8 mouse cellular contexts compared by ENCODE assay signal in the genomic region with DNA sequence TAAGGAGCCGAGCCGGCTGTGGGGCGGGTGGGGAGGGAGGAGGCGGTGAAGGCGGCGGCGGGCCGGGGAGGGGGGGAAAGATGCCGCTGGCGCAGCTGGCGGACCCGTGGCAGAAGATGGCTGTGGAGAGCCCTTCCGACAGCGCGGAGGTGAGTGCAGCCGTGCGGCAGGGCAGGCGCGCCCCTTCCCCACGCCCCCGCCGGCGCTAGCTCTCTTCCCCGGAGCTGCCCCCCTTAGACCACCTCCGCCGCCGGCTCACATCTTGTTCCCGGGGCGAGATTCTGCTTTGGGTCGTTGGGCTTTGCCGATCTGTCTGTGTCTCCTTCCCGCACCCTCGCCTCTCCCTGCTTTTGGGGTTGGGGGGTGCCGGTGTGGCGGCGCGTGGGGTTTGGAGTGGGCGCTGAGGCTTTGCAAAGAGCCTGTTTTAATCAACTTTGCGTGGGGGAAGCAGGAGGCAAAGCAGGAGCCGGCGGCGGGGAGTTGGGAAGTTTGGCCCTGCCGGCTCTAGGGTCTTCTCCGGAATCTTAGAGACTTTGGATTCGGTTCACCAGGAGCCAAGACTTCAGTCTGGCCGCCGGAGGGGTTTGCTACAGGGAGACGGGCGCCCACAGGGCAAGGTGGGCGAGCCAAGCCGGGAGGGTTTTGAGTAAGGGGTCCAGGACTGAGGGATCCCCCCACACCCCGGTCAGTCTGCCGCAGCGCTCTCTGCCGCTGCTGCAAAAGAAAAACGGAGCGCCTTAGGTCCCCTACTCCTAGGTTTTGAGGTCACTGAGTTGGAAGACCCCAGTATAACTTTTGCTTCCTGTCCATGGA. TPM values are rescaled to one million over a fixed set of nuclear protein-coding genes. Genes with fewer than 3 reads are reported as not detected.
A peak's percentile ranks its signal among the peaks of the same experiment; 100 is the strongest.
DNase-seq lines count a peak whose midpoint lies in the region; ATAC-seq and TF ChIP-seq lines count a peak whose summit lies in the region.

No protein-coding gene starts in this region.

- TF ChIP-seq RAD21 in MEL (IDR thresholded peaks at IDR 0.05; ENCODE audit: low read depth, low read length), result no peak

- H3K79me2 ChIP-seq in MEL (ENCODE audit: control insufficient read depth, insufficient read depth, low read length, poor library complexity), result peaks cover 16% of the 10 kb centered on the region

- DNase-seq in MEL (ENCODE audit: low read depth, low spot score), result peak; percentile 57
- DNase-seq in embryonic facial prominence, embryonic 10.5 days (ENCODE audit: low spot score), result peak; percentile 40
- peak; percentile 4 for DNase-seq in layer of hippocampus, adult 8-10 months (ENCODE audit: low spot score in 2 of 2)

- H3K27ac ChIP-seq in MEL (ENCODE audit: control insufficient read depth, low read depth, low read length), result peak overlapping the region; percentile 77
- peak overlapping the region; percentile 90 for H3K27ac ChIP-seq in embryonic facial prominence, embryonic 10.5 days (replicated peaks)
- peak overlapping the region; percentile 80 to 89 for H3K27ac ChIP-seq in heart, embryonic 14.5 days (replicated peaks in 1 of 2; ENCODE audit: control insufficient read depth in 1 of 2, insufficient read depth in 1 of 2, low read depth in 2 of 2, low read length in 2 of 2)
- peak overlapping the region; percentile 90 for H3K27ac ChIP-seq in midbrain, embryonic 13.5 days
- H3K27ac ChIP-seq in stomach, embryonic 14.5 days (ENCODE audit: low read length), result peak overlapping the region; percentile 82

- TF ChIP-seq CTCF in MEL (IDR thresholded peaks at IDR 0.05 in 2 of 3, conservative IDR thresholded peaks at IDR 0.05 in 1 of 3; ENCODE audit: control insufficient read depth in 1 of 3, insufficient read depth in 1 of 3, low read depth in 2 of 3, low read length in 3 of 3, poor library complexity in 1 of 3, severe bottlenecking in 1 of 3), result no peak

- peak overlapping the region; percentile 82 for H3K4me3 ChIP-seq in erythroblast, embryonic 14.5 days (replicated peaks)
- H3K4me3 ChIP-seq in MEL (ENCODE audit: control insufficient read depth in 1 of 2, insufficient read depth in 1 of 2, low read depth in 2 of 2, low read length in 2 of 2), result peak overlapping the region; percentile 82 to 100
- H3K4me3 ChIP-seq in embryonic facial prominence, embryonic 10.5 days, result peak overlapping the region; percentile 72
- H3K4me3 ChIP-seq in heart, embryonic 14.5 days (ENCODE audit: control insufficient read depth in 1 of 2, insufficient read depth in 1 of 2, low read depth in 1 of 2, low read length in 2 of 2), result peak overlapping the region; percentile 68 to 90
- peak overlapping the region; percentile 70 for H3K4me3 ChIP-seq in midbrain, embryonic 13.5 days (replicated peaks)
- peak overlapping the region; percentile 56 for H3K4me3 ChIP-seq in stomach, embryonic 14.5 days (ENCODE audit: low read depth, low read length)

- no peak for TF ChIP-seq POLR2A in MEL (IDR thresholded peaks at IDR 0.05; ENCODE audit: control insufficient read depth in 1 of 2, insufficient read depth in 1 of 2, low read depth in 1 of 2, low read length in 2 of 2, poor library complexity in 1 of 2)

- no peaks in the 10 kb centered on the region for H3K36me3 ChIP-seq in erythroblast, embryonic 14.5 days (ENCODE audit: control insufficient read depth)
- peaks cover 0 to 10% of the 10 kb centered on the region in 2 experiments; a peak in 2 of 4 replicates for H3K36me3 ChIP-seq in MEL (ENCODE audit: control insufficient read depth in 1 of 2, insufficient read depth in 2 of 2, low read length in 2 of 2)
- no peaks in the 10 kb centered on the region for H3K36me3 ChIP-seq in embryonic facial prominence, embryonic 10.5 days (replicated peaks)
- no peaks in the 10 kb centered on the region for H3K36me3 ChIP-seq in heart, embryonic 14.5 days (ENCODE audit: control insufficient read depth, insufficient read depth, low read length)
- H3K36me3 ChIP-seq in midbrain, embryonic 13.5 days, result no peaks in the 10 kb centered on the region
- H3K36me3 ChIP-seq in stomach, embryonic 14.5 days (ENCODE audit: control insufficient read depth, insufficient read depth, low read length), result no peaks in the 10 kb centered on the region

- ATAC-seq in erythroblast, adult 5-6 weeks (replicated peaks; ENCODE audit: low FRiP score, poor library complexity, severe bottlenecking), result no peak
- peak; percentile 3; the same call in 1 of the 2 replicates for ATAC-seq in heart, embryonic 14.5 days (ENCODE audit: insufficient number of reproducible peaks, insufficient read depth, low FRiP score, low read depth)
- ATAC-seq in midbrain, embryonic 13.5 days, result peak; percentile 72
- ATAC-seq in stomach, embryonic 14.5 days (ENCODE audit: insufficient number of reproducible peaks, insufficient read depth, low FRiP score, low read depth), result peak; percentile 25

- H3K9ac ChIP-seq in MEL (ENCODE audit: control insufficient read depth, low read depth, low read length, poor library complexity, severe bottlenecking), result peak overlapping the region; percentile 98
- H3K9ac ChIP-seq in heart, embryonic 14.5 days (ENCODE audit: low read length), result peak overlapping the region; percentile 79
- H3K9ac ChIP-seq in midbrain, embryonic 13.5 days (replicated peaks), result peak overlapping the region; percentile 76
- peak overlapping the region; percentile 57 for H3K9ac ChIP-seq in stomach, embryonic 14.5 days (replicated peaks; ENCODE audit: low read depth, low read length)

- H3K9me3 ChIP-seq in erythroblast, embryonic 14.5 days (ENCODE audit: control insufficient read depth, low read length), result peaks cover 9% of the 10 kb centered on the region
- H3K9me3 ChIP-seq in MEL (replicated peaks; ENCODE audit: insufficient read depth, low read length), result no peaks in the 10 kb centered on the region
- no peaks in the 10 kb centered on the region for H3K9me3 ChIP-seq in embryonic facial prominence, embryonic 10.5 days
- no peaks in the 10 kb centered on the region for H3K9me3 ChIP-seq in heart, embryonic 14.5 days (ENCODE audit: control insufficient read depth, low read length)
- no peaks in the 10 kb centered on the region for H3K9me3 ChIP-seq in midbrain, embryonic 13.5 days
- H3K9me3 ChIP-seq in stomach, embryonic 14.5 days (ENCODE audit: control insufficient read depth, low read depth, low read length), result no peaks in the 10 kb centered on the region

- 13% methylated on average over 54 of the region's 57 CpGs for WGBS in embryonic facial prominence, embryonic 10.5 days
- WGBS in heart, embryonic 14.5 days, result 13% methylated on average over 32 of the region's 57 CpGs
- 28% methylated on average over 40 of the region's 57 CpGs for WGBS in midbrain, embryonic 13.5 days
- WGBS in stomach, embryonic 14.5 days, result 13% methylated on average over 48 of the region's 57 CpGs

- no peak for TF ChIP-seq EP300 in MEL (IDR thresholded peaks at IDR 0.05; ENCODE audit: low read depth in 1 of 2, low read length in 2 of 2)

- H3K4me2 ChIP-seq in heart, embryonic 14.5 days (ENCODE audit: low read length), result peak overlapping the region; percentile 64
- H3K4me2 ChIP-seq in midbrain, embryonic 13.5 days (replicated peaks), result peak overlapping the region; percentile 66
- H3K4me2 ChIP-seq in stomach, embryonic 14.5 days (replicated peaks; ENCODE audit: low read depth, low read length), result peak overlapping the region; percentile 46

- H3K4me1 ChIP-seq in erythroblast, embryonic 14.5 days (ENCODE audit: control insufficient read depth), result peaks cover 23% of the 10 kb centered on the region
- H3K4me1 ChIP-seq in MEL (ENCODE audit: control insufficient read depth in 1 of 2, insufficient read depth in 2 of 2, low read length in 2 of 2), result peaks cover 0 to 18% of the 10 kb centered on the region in 2 experiments; a peak in 3 of 4 replicates
- H3K4me1 ChIP-seq in embryonic facial prominence, embryonic 10.5 days, result peaks cover 5% of the 10 kb centered on the region
- 0 out of 4 replicates have a peak, but pooled peaks cover 0 to 4% of the 10 kb centered on the region in 2 experiments for H3K4me1 ChIP-seq in heart, embryonic 14.5 days (ENCODE audit: control insufficient read depth in 2 of 2, insufficient read depth in 2 of 2, low read length in 2 of 2)
- H3K4me1 ChIP-seq in midbrain, embryonic 13.5 days (replicated peaks), result no peaks in the 10 kb centered on the region
- no peaks in the 10 kb centered on the region for H3K4me1 ChIP-seq in stomach, embryonic 14.5 days (ENCODE audit: control insufficient read depth, insufficient read depth, low read length)

- peaks cover 12% of the 10 kb centered on the region for H3K27me3 ChIP-seq in erythroblast, embryonic 14.5 days (ENCODE audit: control insufficient read depth)
- H3K27me3 ChIP-seq in MEL (ENCODE audit: control insufficient read depth in 1 of 2, insufficient read depth in 2 of 2, low read length in 2 of 2), result peaks cover 0 to 4% of the 10 kb centered on the region in 2 experiments; a peak in 3 of 4 replicates
- H3K27me3 ChIP-seq in embryonic facial prominence, embryonic 10.5 days (replicated peaks; ENCODE audit: low read depth, poor library complexity, severe bottlenecking), result peaks cover 45% of the 10 kb centered on the region
- H3K27me3 ChIP-seq in heart, embryonic 14.5 days (ENCODE audit: control insufficient read depth, insufficient read depth, low read length), result no peaks in the 10 kb centered on the region
- H3K27me3 ChIP-seq in midbrain, embryonic 13.5 days, result no peaks in the 10 kb centered on the region
- H3K27me3 ChIP-seq in stomach, embryonic 14.5 days (ENCODE audit: control insufficient read depth, insufficient read depth, low read length), result no peaks in the 10 kb centered on the region

TF ChIP-seq in MEL, 35 proteins besides CTCF, POLR2A, EP300 and RAD21 (continues in another document):
- no peak for TF ChIP-seq BHLHE40 (IDR thresholded peaks at IDR 0.05; ENCODE audit: borderline replicate concordance, low read depth, low read length)
- no peak; the same call in 1 of the 2 replicates for TF ChIP-seq NELFE (IDR thresholded peaks at IDR 0.05; ENCODE audit: low read depth, low read length)
- 0 out of 2 replicates have a peak, but pooled peaks have one; percentile 0 for TF ChIP-seq POLR2AphosphoS2 (IDR thresholded peaks at IDR 0.05; ENCODE audit: low read length)
- TF ChIP-seq UBTF (IDR thresholded peaks at IDR 0.05; ENCODE audit: borderline replicate concordance, insufficient read depth, low read depth, low read length), result 0 out of 2 replicates have a peak, but pooled peaks have one; percentile 40

RNA-seq across cellular contexts. Expression of a gene that starts 46.1 kb away (rescaled TPM):
- 0.13 TPM in 2 replicates for polyA plus RNA-seq in erythroblast, embryonic 14.5 days (2012)
- 15.3 and 36.7 TPM in 2 replicates for total RNA-seq in erythroblast, adult 5-6 weeks (2015; ENCODE audit: low replicate concordance)
- 8.4 and 14.3 TPM in 2 replicates for total RNA-seq in erythroblast, adult 5-6 weeks (2017; ENCODE audit: low replicate concordance)
- 10.9 and 11.6 TPM in 2 replicates for total RNA-seq in MEL (2012; rRNA removed)
- polyA plus RNA-seq in MEL (2012; ENCODE audit: insufficient read depth in 1 of 2, insufficient read length in 2 of 2, low read depth in 1 of 2, low replicate concordance in 2 of 2, missing spikeins in 1 of 2), result 10 to 100 TPM in 1 of 2 experiments, not detected in 1; 32.7 TPM
- 6.7 and 7.0 TPM in 2 replicates for polyA plus RNA-seq in embryonic facial prominence, embryonic 10.5 days (2016; fragmentation: Nextera tagmentation; extraction: Ambion mirVana)
- polyA plus RNA-seq in heart, embryonic 14.5 days (2014; fragmentation: Nextera tagmentation; extraction: Ambion mirVana), result 7.2 and 7.7 TPM in 2 replicates
- total RNA-seq in layer of hippocampus, adult 8-10 months (2022), result 10 to 100 TPM; 26.7 to 32.8 (median 27.6) TPM
- polyA plus RNA-seq in midbrain, embryonic 13.5 days (2015; fragmentation: Nextera tagmentation; extraction: Ambion mirVana), result 3.4 and 4.4 TPM in 2 replicates
- 8.3 and 9.9 TPM in 2 replicates for polyA plus RNA-seq in stomach, embryonic 14.5 days (2014; fragmentation: Nextera tagmentation; extraction: Ambion mirVana)

Comparison
In these comparisons a context has a peak if more than half of its experiments do, and no peak if none do; other contexts are left out.
1. DNase-seq: peak in every context shown above with its lines; median percentile 57 in MEL; 40 in embryonic facial prominence, embryonic 10.5 days; 4 in layer of hippocampus, adult 8-10 months.